Mouse (Mus musculus) testis, postnatal 10 days (tissue): ENCODE measurements around the gene Hopx.

ENCODE experiments used
- DNase-seq: peaks from one replicate; pipeline ENCODE4 v3.0.0; 2021; ENCODE audit warnings: low spot score

Hopx gene

DNA sequence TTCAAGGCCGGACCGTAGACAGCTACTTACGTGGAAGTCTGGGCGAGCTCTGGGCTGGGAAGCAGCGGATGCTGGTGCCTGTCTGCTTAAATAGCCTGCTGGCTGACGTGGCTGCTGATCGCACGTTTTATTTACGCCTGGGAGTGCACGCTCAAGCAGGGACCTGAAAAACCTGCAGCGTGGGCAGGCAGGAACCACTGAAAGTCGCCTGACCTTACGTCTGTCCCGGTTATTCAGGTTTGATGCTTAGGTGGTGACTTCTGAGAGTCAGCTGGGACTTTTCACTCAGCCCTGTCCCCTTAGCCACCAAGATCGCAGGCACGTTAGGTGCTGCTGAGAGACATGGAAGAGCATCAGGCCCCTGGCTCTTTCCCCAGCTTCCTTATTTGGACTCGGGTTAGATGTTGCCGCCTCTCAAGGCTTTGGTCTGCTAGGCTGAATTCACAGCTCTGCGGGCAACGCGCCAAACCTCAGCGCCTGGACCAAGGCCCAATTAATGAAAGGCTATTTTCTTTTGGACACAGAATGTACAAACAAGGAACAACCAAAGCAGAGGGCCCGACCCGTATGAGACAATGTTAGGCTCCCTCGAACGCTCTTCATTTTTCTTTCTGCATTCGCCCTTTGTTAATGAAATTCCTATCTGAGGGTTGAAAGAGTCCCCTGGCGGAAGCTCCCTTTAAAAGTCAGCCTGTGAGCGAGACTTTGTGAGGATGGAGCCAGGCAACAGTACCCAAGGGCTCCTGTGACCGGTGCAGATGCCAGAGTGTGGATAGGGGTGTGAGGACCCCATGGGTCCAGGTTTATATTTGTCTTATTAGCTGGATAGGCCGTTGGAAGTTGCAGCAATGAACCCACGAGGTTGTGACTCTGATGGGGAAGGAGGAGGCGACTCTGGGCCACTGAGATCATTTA, at the start of gene Hopx:
Hopx (minus strand) TSS at position 305 of the 915 bp plus-strand sequence.
- peak; percentile 88 for DNase-seq

GRCm38 (mm10) chr5:77163597-77163996, 48.7 kb upstream of the Hopx start:
- no peak for DNase-seq

DNA sequence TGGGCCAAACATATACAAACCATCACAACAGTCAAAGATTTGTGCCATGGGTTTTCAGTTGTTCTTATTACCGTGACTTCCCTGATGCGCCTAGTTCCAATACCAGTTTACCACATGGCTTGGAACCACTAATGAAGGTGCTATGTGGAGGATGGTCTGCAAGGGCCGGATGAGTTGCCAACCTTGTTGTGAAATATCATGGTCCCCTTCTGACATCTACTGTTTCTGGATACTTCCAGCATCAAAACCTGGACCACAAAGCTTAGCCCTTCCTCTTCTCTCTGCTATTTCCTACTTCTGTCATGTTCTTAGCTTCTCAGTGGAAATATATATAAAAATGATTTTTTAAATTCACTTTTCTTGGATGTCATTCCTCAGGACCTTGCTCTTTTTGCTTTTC, 47.6 kb upstream of the Hopx start:
- no peak for DNase-seq

GRCm38 (mm10) chr5:77157777-77158540, 43.0 kb upstream of the Hopx start:
- DNase-seq, result no peak

GRCm38 (mm10) chr5:77156938-77157337, 42.0 kb upstream of the Hopx start:
- DNase-seq, result peak; percentile 69

GRCm38 (mm10) chr5:77155526-77155925, 40.6 kb upstream of the Hopx start:
- DNase-seq, result no peak

DNA sequence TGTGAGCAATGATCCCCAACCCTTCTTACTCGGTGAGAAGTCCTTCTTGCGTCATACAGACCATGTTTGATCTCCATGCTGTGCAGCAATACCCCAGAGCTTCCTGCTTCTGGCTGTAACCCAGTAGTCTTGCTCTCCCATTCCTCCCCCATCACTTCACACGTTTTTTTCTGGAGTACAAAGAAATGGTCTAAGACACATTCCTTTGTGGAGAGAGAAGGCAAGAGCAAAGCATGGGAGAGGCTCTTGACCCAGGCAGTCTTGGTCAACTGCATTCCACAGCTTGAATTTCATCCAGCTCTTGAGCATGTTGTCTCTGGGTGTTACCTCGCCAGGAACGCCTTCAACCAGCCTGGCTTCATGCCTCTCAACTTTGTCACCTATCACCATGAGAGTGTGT, 39.9 kb upstream of the Hopx start:
- no peak for DNase-seq

- DNase-seq, result no peak
Measured at GRCm38 (mm10) chr5:77151738-77152137, 36.8 kb upstream of the Hopx start.

DNA sequence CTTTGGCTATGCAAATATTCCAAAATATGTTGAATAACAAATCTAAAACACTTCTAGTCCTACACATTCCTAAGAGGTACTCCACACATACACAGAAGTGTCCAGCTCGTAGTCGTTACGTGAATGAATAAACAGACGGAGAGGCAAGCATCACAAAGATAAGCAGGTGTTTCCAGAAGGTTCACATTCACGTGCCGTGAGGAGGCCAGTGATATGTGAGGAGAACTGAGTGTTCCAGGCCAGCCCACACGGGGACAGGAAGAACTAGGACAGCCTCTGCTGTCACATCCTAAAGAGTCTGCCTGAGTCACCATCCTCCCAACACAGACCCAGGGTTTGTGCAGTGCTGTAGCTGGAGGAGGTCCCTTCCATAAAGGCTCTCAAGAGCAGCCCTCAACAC, 36.2 kb upstream of the Hopx start:
- no peak for DNase-seq

DNA sequence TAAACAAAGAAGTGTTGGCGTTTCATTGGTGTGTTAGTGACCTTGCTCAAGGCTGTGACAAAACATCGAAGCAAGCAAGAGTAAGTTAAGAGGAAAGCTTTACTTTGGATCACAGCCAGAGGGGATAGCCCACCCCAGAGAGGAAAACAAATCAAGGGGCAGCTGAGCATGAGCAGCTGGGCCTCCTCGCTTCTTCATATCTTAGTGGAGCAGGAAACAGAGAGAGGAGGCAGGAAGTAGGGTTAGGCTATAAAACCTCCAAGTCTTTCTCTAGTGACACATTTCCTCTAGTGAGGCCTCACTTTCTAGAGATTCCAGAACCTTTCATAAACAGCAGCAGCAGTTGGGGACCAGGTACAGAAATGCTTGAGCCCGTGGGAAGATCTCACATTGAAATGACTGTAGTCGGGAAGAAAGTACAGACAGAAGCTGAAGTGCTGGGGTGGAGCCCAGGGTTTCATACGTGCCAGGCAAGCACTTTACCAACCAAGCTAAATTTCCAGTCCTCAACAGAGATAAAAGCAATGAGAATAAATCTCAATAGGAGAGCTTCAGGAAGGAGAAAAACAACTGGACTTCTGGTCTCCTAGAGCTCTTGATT, 33.2 kb upstream of the Hopx start:
- no peak for DNase-seq

- DNase-seq, result no peak
Measured at GRCm38 (mm10) chr5:77146459-77147170, 31.7 kb upstream of the Hopx start.

DNA sequence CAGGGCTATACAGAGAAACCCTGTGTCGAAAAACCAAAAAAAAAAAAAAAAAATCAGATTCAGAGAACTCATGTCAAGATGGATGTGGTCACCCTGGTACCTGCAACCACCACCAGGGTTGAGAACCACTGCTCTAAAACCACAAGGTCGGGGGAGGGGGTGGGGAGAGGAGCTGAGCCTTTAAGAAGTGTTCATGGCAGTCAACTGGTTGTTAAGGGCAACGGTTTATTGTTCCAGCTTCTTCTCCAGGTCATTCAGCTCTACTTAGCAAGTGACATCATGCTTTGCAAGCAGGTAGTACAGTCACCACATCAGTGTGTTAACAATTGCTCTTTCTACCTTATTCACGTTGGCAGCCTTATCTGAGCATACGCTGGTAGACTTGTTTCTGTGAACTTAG, 29.7 kb upstream of the Hopx start:
- no peak for DNase-seq

- DNase-seq, result no peak
Measured at GRCm38 (mm10) chr5:77143076-77143475, 28.2 kb upstream of the Hopx start.

DNA sequence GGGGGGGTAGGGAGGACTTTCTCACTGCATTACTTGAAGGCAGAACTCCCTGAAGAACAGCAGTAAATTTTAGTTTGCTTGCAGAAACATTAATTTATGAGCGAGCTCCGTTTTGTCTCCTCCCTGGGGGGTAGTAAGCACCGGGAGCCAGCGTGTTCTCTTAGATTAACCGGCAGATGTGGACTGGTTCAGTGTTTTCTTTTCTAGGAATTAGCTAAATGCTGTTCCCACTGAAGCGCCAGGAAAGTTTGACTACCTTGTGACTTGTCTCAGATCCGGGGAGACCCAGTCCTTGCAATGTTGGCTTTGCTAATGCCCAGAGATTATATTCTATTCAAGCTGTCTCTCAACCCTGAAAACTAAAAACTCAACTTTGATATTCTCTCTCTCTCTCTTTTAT, 26.4 kb upstream of the Hopx start:
- no peak for DNase-seq

- DNase-seq, result no peak
Measured at GRCm38 (mm10) chr5:77140861-77141260, 25.9 kb upstream of the Hopx start.

DNA sequence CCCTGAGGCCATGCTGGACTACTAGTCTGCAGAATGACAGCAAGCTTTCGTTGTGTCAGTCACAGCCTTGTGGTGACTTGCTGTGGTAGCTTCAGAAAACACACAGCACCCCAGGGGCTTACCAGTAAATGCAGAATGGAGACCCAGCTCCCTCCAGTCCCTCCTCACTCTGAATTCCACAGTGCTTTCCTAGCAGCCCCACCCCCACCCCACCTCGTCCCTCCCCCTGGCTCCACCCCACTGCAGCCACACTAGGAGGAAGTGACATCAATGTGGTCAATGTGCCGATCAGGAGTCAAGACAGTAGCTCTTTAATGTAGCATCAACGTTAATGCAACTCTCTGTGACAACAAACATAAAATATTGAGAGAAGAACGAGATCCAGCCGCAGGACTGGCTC, 25.2 kb upstream of the Hopx start:
- DNase-seq, result no peak

GRCm38 (mm10) chr5:77137701-77138265, 22.9 kb upstream of the Hopx start:
- no peak for DNase-seq

DNA sequence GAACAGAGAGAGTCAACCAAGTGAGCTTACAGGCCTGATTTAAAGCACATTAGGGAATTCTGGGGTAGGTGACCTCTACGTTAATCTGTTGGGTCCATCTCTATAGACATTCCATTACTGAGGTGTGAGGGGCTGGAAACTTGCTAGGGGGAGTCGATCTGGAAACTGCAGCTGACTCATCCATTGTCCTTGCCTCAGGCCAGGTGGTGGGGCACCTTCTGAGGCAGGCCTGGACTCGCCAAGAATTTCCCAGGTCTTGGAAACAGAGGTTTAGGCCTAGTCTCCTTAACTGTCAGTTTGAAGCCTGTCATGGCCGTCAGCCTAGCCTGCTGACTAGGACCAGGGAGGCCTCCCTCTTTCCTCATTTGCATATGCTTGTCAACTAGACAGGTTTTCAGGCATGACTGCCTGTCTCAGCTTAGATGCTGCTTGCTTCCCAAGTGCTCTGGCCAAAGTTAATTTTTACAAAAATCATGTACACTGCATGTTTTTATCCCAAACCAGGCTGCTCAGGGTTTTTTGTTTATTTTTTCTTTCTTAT, 21.8 kb upstream of the Hopx start:
- DNase-seq, result no peak

DNA sequence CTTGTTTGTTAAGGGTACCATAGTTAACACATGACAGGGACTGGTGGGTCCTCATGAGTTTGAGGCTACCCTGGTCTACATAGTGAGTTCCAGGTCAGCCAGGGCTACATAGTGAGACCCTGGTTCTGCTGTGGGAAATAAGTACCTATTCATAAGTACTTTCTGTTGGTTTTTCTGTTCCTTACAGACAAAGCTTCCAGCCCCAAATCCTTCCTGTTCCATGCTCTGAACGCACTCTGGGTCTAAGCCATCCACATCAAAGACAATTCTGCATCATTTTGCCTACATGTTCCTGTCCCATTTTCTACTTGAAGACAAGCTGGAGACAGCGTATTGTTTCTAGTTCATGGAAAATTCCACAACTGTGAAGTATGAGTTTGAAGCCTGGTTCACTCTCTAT, 20.0 kb upstream of the Hopx start:
- no peak for DNase-seq

DNA sequence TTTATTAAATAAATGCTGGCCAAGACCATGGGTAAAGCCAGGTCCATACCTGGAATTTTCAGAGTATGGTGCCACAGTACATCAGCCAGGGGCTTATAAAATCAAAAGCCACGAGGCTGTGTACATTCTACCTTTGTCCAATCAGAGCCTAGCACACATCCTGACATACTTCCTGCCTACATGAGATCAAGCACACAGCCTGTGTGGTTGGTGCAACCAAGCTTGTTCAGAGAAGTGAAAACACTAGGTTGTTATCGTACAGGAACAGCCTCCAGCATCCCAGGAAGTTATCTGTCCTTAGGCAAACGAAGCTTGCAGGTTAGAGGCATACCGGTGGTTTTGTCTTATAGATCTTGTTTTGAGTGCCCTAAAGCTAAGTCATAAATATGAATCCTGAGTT, 19.5 kb upstream of the Hopx start:
- DNase-seq, result no peak

DNA sequence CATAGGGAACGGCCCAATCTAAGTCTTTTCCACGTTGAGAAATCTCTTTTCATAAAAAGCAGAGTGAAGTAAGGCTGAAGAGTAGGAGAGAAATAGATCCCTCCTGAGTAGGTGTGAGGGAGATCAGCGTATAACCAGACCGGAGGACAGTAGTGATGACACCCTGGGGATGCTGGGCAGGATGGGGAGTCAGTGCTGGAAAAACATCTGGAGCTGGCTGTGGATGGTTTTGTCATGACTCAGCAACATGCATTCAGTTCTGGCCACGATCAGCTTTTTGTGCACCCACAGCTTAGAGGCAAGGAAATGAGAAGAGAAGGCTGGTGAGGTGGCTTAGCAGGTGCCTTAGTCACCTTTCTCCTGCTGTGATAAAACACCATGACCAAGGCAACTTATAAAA, 19.0 kb upstream of the Hopx start:
- DNase-seq, result no peak
